Mouse (Mus musculus) kidney, adult 2 months (tissue): ENCODE results near the gene Actr6. TPM values are rescaled to one million over a fixed set of nuclear protein-coding genes. Genes with fewer than 3 reads are reported as not detected.

ENCODE experiments used
- DNase-seq: peaks from one replicate; pipeline ENCODE4 v3.0.0; 2021
- H3K27ac ChIP-seq: fragments of 200-500 bp; 2 replicates; pipeline ENCODE4 v1.5.1; 2012; ENCODE audit warnings: low read depth, low read length, control low read depth, inconsistent platforms; ENCODE audit not compliant: insufficient read depth
- H3K27me3 ChIP-seq: fragments of 200-500 bp; replicated peaks from 2 replicates; pipeline ENCODE4 v1.6.1; 2012; ENCODE audit warnings: mild to moderate bottlenecking, moderate library complexity, low read length, inconsistent platforms; ENCODE audit not compliant: control insufficient read depth, insufficient read depth
- H3K36me3 ChIP-seq: fragments of 200-500 bp; 2 replicates; pipeline ENCODE4 v1.6.1; 2012; ENCODE audit warnings: mild to moderate bottlenecking, moderate library complexity, low read length, inconsistent platforms; ENCODE audit not compliant: control insufficient read depth, insufficient read depth
- H3K4me1 ChIP-seq: fragments of 200-500 bp; 2 replicates; pipeline ENCODE4 v1.6.1; 2011; ENCODE audit warnings: low read length; ENCODE audit not compliant: control insufficient read depth, insufficient read depth
- H3K4me3 ChIP-seq: fragments of 200-500 bp; 2 replicates; pipeline ENCODE4 v1.5.1; 2011; ENCODE audit warnings: mild to moderate bottlenecking, low read depth, low read length, control low read depth; ENCODE audit not compliant: insufficient read depth
- CTCF ChIP-seq: fragments of 200-500 bp; conservative IDR thresholded peaks from 2 replicates; pipeline ENCODE4 v1.5.1; 2011; ENCODE audit warnings: low read depth, mild to moderate bottlenecking, control low read depth, low read length, moderate library complexity, mixed read lengths; ENCODE audit not compliant: insufficient read depth, insufficient read length
- POLR2A ChIP-seq: fragments of 200-500 bp; IDR thresholded peaks from one replicate; pipeline ENCODE4 v1.6.1; 2011; ENCODE audit warnings: low read depth, low read length, control low read depth
- WGBS: fragments of 180-500 bp; shearing (Covaris S2); methylation state at CpG from one replicate; pipeline ENCODE4 v1.1.7; 2018; 5-methylcytosine and 5-hydroxymethylcytosine counted together
- polyA plus RNA-seq: library from polyadenylated mRNA; depleted of rRNA; stranded (reverse); fragments of >200 nt; gene quantifications from 2 replicates; pipeline ENCODE4 v1.2.3, GENCODE M21; 2012

Actr6 gene
- polyA plus RNA-seq, 1 experiment, result 3.0 TPM

GRCm38 (mm10) chr10:89738395-89738794 is 6.3 kb upstream of the Actr6 start:
- 92% methylated on average over 9 of the region's 9 CpGs for WGBS
- H3K27me3 ChIP-seq, result no peaks in the 10 kb centered on the region
- TF ChIP-seq CTCF, result no peak
- no peak for TF ChIP-seq POLR2A
- H3K4me1 ChIP-seq, result no peaks in the 10 kb centered on the region
- no peak overlapping the region for H3K27ac ChIP-seq
- no peak for DNase-seq
- no peak overlapping the region for H3K4me3 ChIP-seq
- no peaks in the 10 kb centered on the region for H3K36me3 ChIP-seq

GRCm38 (mm10) chr10:89737887-89738286 is 5.8 kb upstream of the Actr6 start:
- TF ChIP-seq CTCF (no peak), POLR2A (no peak)
- Histone ChIP-seq H3K4me1 (no peaks in the 10 kb centered on the region), H3K4me3 (no peak overlapping the region), H3K27ac (no peak overlapping the region), H3K36me3 (no peaks in the 10 kb centered on the region), H3K27me3 (no peaks in the 10 kb centered on the region)
- whole genome bisulfite sequencing, result 84% methylated on average over 3 of the region's 3 CpGs
- DNase-seq, result no peak

GRCm38 (mm10) chr10:89737092-89737491 is 5.0 kb upstream of the Actr6 start:
- H3K27ac ChIP-seq, result no peak overlapping the region
- no peaks in the 10 kb centered on the region for H3K36me3 ChIP-seq
- H3K4me3 ChIP-seq, result no peak overlapping the region
- no peaks in the 10 kb centered on the region; the same call in 1 of the 2 replicates for H3K4me1 ChIP-seq
- no peak for DNase-seq
- TF ChIP-seq POLR2A, result no peak
- 38% methylated on average over 5 of the region's 5 CpGs for WGBS
- no peaks in the 10 kb centered on the region for H3K27me3 ChIP-seq

- Histone ChIP-seq H3K36me3 (peaks cover 4% of the 10 kb centered on the region), H3K4me1 (peaks cover 5% of the 10 kb centered on the region; the same call in 1 of the 2 replicates), H3K4me3 (peak overlapping the region; percentile 99), H3K27me3 (no peaks in the 10 kb centered on the region), H3K27ac (no peak overlapping the region)
- TF ChIP-seq POLR2A, result no peak
- no peak for TF ChIP-seq CTCF
- WGBS, result 5% methylated on average over 5 of the region's 5 CpGs
- DNase-seq, result no peak
Observed at GRCm38 (mm10) chr10:89731341-89731740, 754 bp downstream of the Actr6 start.

- Histone ChIP-seq H3K27me3 (no peaks in the 10 kb centered on the region), H3K4me1 (peaks cover 5% of the 10 kb centered on the region; the same call in 1 of the 2 replicates), H3K4me3 (no peak overlapping the region), H3K36me3 (peaks cover 7% of the 10 kb centered on the region), H3K27ac (no peak overlapping the region)
- no peak for DNase-seq
- no peak for TF ChIP-seq POLR2A
- no peak for TF ChIP-seq CTCF
- WGBS, result 64% methylated on average over 6 of the region's 6 CpGs
Observed at GRCm38 (mm10) chr10:89730386-89730785, 1.7 kb downstream of the Actr6 start.

- Histone ChIP-seq H3K27ac (peak overlapping the region; percentile 69), H3K27me3 (no peaks in the 10 kb centered on the region), H3K36me3 (peaks cover 9% of the 10 kb centered on the region), H3K4me1 (peaks cover 16% of the 10 kb centered on the region), H3K4me3 (no peak overlapping the region)
- TF ChIP-seq CTCF, result no peak
- TF ChIP-seq POLR2A, result no peak
- 60% methylated on average over 14 of the region's 14 CpGs for WGBS
- peak; percentile 78 for DNase-seq
Observed at GRCm38 (mm10) chr10:89722247-89723195, 9.6 kb downstream of the Actr6 start.

GRCm38 (mm10) chr10:89720796-89721195 is 11.3 kb downstream of the Actr6 start:
- H3K4me1 ChIP-seq, result peaks cover 16% of the 10 kb centered on the region
- no peaks in the 10 kb centered on the region for H3K27me3 ChIP-seq
- H3K36me3 ChIP-seq, result peaks cover 3% of the 10 kb centered on the region
- H3K4me3 ChIP-seq, result no peak overlapping the region
- TF ChIP-seq POLR2A, result no peak
- TF ChIP-seq CTCF, result no peak
- whole genome bisulfite sequencing, result 27% methylated on average over 3 of the region's 3 CpGs
- DNase-seq, result peak; percentile 92
- peak overlapping the region; percentile 99 for H3K27ac ChIP-seq
